8 mouse cellular contexts compared by ENCODE assay signal in the genomic region with DNA sequence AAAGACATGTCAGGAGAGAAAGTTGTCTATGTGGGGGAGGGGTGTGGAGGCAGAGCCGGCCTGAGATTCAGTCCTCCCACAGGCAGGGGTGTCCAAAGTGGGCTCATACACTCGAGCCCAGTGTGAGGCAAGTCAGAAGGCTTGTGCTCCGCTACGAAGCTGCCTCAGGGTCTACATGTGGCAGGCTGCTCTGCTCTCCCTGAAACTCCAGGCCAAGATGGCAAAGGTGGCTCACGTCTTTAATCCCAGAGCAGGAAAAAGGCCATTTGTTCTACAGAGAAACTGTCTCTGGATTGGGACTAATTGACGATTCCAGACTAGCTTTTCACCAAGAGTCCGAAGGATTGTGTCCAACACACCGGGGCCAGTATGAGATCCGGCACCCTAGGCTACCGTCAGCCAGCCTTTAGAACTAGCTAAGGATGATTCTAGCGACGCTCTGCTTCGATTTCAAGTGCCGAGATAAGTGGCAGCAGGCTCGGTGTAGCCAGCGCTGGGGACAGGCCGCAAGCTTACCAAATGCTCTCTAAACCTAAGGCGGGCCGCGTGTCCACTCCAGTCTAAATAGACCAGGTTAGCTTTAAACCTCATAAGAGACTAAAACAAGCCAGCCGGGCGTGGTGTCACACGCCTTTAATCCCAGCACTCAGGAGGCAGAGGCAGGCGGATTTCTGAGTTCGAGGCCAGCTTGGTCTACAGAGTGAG. TPM values are rescaled to one million over a fixed set of nuclear protein-coding genes. Genes with fewer than 3 reads are reported as not detected.
DNase-seq lines count a peak whose midpoint lies in the region; ATAC-seq and TF ChIP-seq lines count a peak whose summit lies in the region.

No protein-coding gene starts in this region.

- H3K27me3 ChIP-seq in kidney, postnatal 0 days (ENCODE audit: insufficient read depth, low read length) = peaks cover 12% of the 10 kb centered on the region
- peaks cover 38% of the 10 kb centered on the region for H3K27me3 ChIP-seq in hindbrain, embryonic 10.5 days (ENCODE audit: insufficient read depth, poor library complexity, severe bottlenecking)
- H3K27me3 ChIP-seq in midbrain, embryonic 13.5 days = peaks cover 37% of the 10 kb centered on the region

- H3K9ac ChIP-seq in kidney, postnatal 0 days (ENCODE audit: low read depth, low read length) = peak overlapping the region; percentile 96
- peak overlapping the region; percentile 93 for H3K9ac ChIP-seq in midbrain, embryonic 13.5 days (replicated peaks)

- no peak for TF ChIP-seq CTCF in kidney, postnatal 0 days (IDR thresholded peaks at IDR 0.05; ENCODE audit: low read depth)

- no peak for DNase-seq in kidney, postnatal 0 days (ENCODE audit: low spot score)
- DNase-seq in kidney, postnatal 10 days = no peak
- DNase-seq in ZHBTc4 (ENCODE audit: low read depth, low spot score) = peak; percentile 60
- DNase-seq in hindbrain, embryonic 10.5 days (ENCODE audit: low spot score) = no peak
- DNase-seq in left cerebral cortex, postnatal 36 days (ENCODE audit: low spot score in 2 of 2) = no peak
- DNase-seq in yolk sac, embryonic 10.5 days (ENCODE audit: low spot score) = no peak
- DNase-seq in T-cell, adult 2 months (ENCODE audit: low spot score) = no peak

- 2% methylated on average over 25 of the region's 25 CpGs for WGBS in kidney, postnatal 0 days
- 4% methylated on average over 25 of the region's 25 CpGs for WGBS in hindbrain, embryonic 10.5 days
- 4% methylated on average over 25 of the region's 25 CpGs for WGBS in midbrain, embryonic 13.5 days

- peak overlapping the region; percentile 87 for H3K4me2 ChIP-seq in kidney, postnatal 0 days (ENCODE audit: low read length)
- peak overlapping the region; percentile 98 for H3K4me2 ChIP-seq in midbrain, embryonic 13.5 days (replicated peaks)

- intact Hi-C loops in left cerebral cortex, postnatal 36 days (cut with DNase I) = loop anchor here (5.0 to 10.0 kb wide), 2 partner anchors 308 to 471 kb away; partner anchors contain the start of gene Use1

- peaks cover 23% of the 10 kb centered on the region for H3K4me1 ChIP-seq in kidney, postnatal 0 days (replicated peaks; ENCODE audit: insufficient read depth, low read length)
- H3K4me1 ChIP-seq in hindbrain, embryonic 10.5 days (replicated peaks) = peaks cover 48% of the 10 kb centered on the region
- H3K4me1 ChIP-seq in midbrain, embryonic 13.5 days (replicated peaks) = peaks cover 33% of the 10 kb centered on the region

- no peaks in the 10 kb centered on the region for H3K9me3 ChIP-seq in kidney, postnatal 0 days (replicated peaks; ENCODE audit: low read length)
- no peaks in the 10 kb centered on the region for H3K9me3 ChIP-seq in hindbrain, embryonic 10.5 days
- H3K9me3 ChIP-seq in midbrain, embryonic 13.5 days = no peaks in the 10 kb centered on the region

- H3K4me3 ChIP-seq in kidney, postnatal 0 days (replicated peaks; ENCODE audit: low read depth, low read length) = peak overlapping the region; percentile 92
- peak overlapping the region; percentile 71 for H3K4me3 ChIP-seq in hindbrain, embryonic 10.5 days
- peak overlapping the region; percentile 85 for H3K4me3 ChIP-seq in midbrain, embryonic 13.5 days (replicated peaks)

- peaks cover 11% of the 10 kb centered on the region for H3K36me3 ChIP-seq in kidney, postnatal 0 days (ENCODE audit: insufficient read depth, low read length)
- peaks cover 38% of the 10 kb centered on the region for H3K36me3 ChIP-seq in hindbrain, embryonic 10.5 days
- H3K36me3 ChIP-seq in midbrain, embryonic 13.5 days = peaks cover 30% of the 10 kb centered on the region

- ATAC-seq in kidney, postnatal 0 days (replicated peaks; ENCODE audit: low FRiP score, low read depth) = no peak
- ATAC-seq in midbrain, embryonic 13.5 days = no peak

- H3K27ac ChIP-seq in kidney, postnatal 0 days = peak overlapping the region; percentile 81
- peak overlapping the region; percentile 95 for H3K27ac ChIP-seq in hindbrain, embryonic 10.5 days
- H3K27ac ChIP-seq in midbrain, embryonic 13.5 days = peak overlapping the region; percentile 79; the same call in 1 of the 2 replicates

RNA-seq across cellular contexts. Expression of gene Rpl18a, which starts 0.7 kb away (rescaled TPM):
- polyA plus RNA-seq in kidney, postnatal 0 days (2015; fragmentation: Nextera tagmentation; extraction: Ambion mirVana) = 5,183 and 5,941 TPM in 2 replicates
- 3,443 and 3,791 TPM in 2 replicates for polyA plus RNA-seq in hindbrain, embryonic 10.5 days (2016; fragmentation: Nextera tagmentation; extraction: Ambion mirVana)
- 2,682 and 2,717 TPM in 2 replicates for polyA plus RNA-seq in midbrain, embryonic 13.5 days (2015; fragmentation: Nextera tagmentation; extraction: Ambion mirVana)
- total RNA-seq in left cerebral cortex, postnatal 36 days (2021) = 100 to 1,000 TPM; 558 to 677 TPM

RNA-seq across cellular contexts. Expression of gene Slc5a5, which starts 3.9 kb away (rescaled TPM):
- polyA plus RNA-seq in kidney, postnatal 0 days (2015; fragmentation: Nextera tagmentation; extraction: Ambion mirVana) = 0.09 and 0.11 TPM in 2 replicates
- polyA plus RNA-seq in hindbrain, embryonic 10.5 days (2016; fragmentation: Nextera tagmentation; extraction: Ambion mirVana) = 0.39 and 0.59 TPM in 2 replicates
- polyA plus RNA-seq in midbrain, embryonic 13.5 days (2015; fragmentation: Nextera tagmentation; extraction: Ambion mirVana) = 0.67 and 0.73 TPM in 2 replicates
- total RNA-seq in left cerebral cortex, postnatal 36 days (2021) = 10 to 100 TPM in 1 of 2 experiments, 1 to 10 TPM in 1; 8.9 to 12.1 TPM

RNA-seq across cellular contexts. Expression of gene Map1s, which starts 9.3 kb away (rescaled TPM):
- 32.5 and 34.1 TPM in 2 replicates for polyA plus RNA-seq in kidney, postnatal 0 days (2015; fragmentation: Nextera tagmentation; extraction: Ambion mirVana)
- polyA plus RNA-seq in hindbrain, embryonic 10.5 days (2016; fragmentation: Nextera tagmentation; extraction: Ambion mirVana) = 66.6 and 74.5 TPM in 2 replicates
- 61.0 and 62.5 TPM in 2 replicates for polyA plus RNA-seq in midbrain, embryonic 13.5 days (2015; fragmentation: Nextera tagmentation; extraction: Ambion mirVana)
- 10 to 100 TPM; 78.7 to 82.1 TPM for total RNA-seq in left cerebral cortex, postnatal 36 days (2021)

RNA-seq across cellular contexts. Expression of gene Ccdc124, which starts 22.7 kb away (rescaled TPM):
- polyA plus RNA-seq in kidney, postnatal 0 days (2015; fragmentation: Nextera tagmentation; extraction: Ambion mirVana) = 87.2 and 90.3 TPM in 2 replicates
- polyA plus RNA-seq in hindbrain, embryonic 10.5 days (2016; fragmentation: Nextera tagmentation; extraction: Ambion mirVana) = 172 and 182 TPM in 2 replicates
- 160 TPM in 2 replicates for polyA plus RNA-seq in midbrain, embryonic 13.5 days (2015; fragmentation: Nextera tagmentation; extraction: Ambion mirVana)
- total RNA-seq in left cerebral cortex, postnatal 36 days (2021) = 100 to 1,000 TPM in 1 of 2 experiments, 10 to 100 TPM in 1; 88.6 to 108 TPM

RNA-seq across cellular contexts. Expression of gene Kcnn1, which starts 33.4 kb away (rescaled TPM):
- 4.2 and 5.5 TPM in 2 replicates for polyA plus RNA-seq in kidney, postnatal 0 days (2015; fragmentation: Nextera tagmentation; extraction: Ambion mirVana)
- polyA plus RNA-seq in hindbrain, embryonic 10.5 days (2016; fragmentation: Nextera tagmentation; extraction: Ambion mirVana) = 6.2 and 19.3 TPM in 2 replicates
- polyA plus RNA-seq in midbrain, embryonic 13.5 days (2015; fragmentation: Nextera tagmentation; extraction: Ambion mirVana) = 19.6 and 26.9 TPM in 2 replicates
- 10 to 100 TPM; 18.3 to 27.0 TPM for total RNA-seq in left cerebral cortex, postnatal 36 days (2021)
